Mouse (Mus musculus): ENCODE measurements around the gene Mrpl55.

DNA sequence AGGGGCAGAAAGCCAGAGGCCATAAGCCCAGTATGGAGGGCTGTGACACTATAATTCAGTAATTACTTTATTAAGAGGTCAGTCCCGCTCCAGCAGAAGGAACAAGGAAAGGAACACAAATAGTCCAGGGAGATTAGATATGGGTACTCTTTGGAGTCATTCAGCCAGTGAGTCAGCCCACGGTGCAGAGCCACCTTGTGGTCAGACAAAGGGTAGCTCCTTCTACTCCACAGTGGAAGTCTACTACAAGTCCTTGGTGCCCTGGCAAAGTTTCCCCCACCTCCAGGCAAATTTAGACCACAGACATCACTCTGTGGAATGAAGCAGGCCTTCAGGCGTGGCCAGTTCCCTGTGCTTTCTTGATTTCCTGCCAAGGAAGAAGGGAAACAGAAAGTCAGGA is 18.5 kb upstream of the Mrpl55 start:
- TF ChIP-seq CTCF (IDR thresholded peaks at IDR 0.05; ENCODE audit: borderline replicate concordance, insufficient read depth, low read length) = peak; percentile 77; the same call in 1 of the 2 replicates
- no peak for TF ChIP-seq POLR2A (IDR thresholded peaks at IDR 0.05; ENCODE audit: low read depth, low read length)
